Mouse (Mus musculus) brain, embryonic 14.5 days (tissue): ENCODE measurements at regions not wholly inside any gene's neighbourhood (a gene's known extent, or its start where the extent isn't known, plus 50 kb on each side); places are given as distances from the start of the nearest gene placed in this dataset.
A peak's percentile ranks its signal among the peaks of the same experiment; 100 is the strongest.

Experiments used
- CTCF ChIP-seq: fragments of 200-500 bp; IDR thresholded peaks from 2 replicates; pipeline ENCODE4 v1.5.1; 2012; ENCODE audit warnings: inconsistent platforms, mild to moderate bottlenecking, moderate library complexity, borderline replicate concordance; ENCODE audit not compliant: insufficient read depth, insufficient read length; ENCODE audit errors: extremely low read depth
- POLR2A ChIP-seq: fragments of 200-500 bp; IDR thresholded peaks from 2 replicates; pipeline ENCODE4 v1.6.1; 2012; ENCODE audit warnings: mild to moderate bottlenecking, inconsistent platforms, borderline replicate concordance; ENCODE audit not compliant: poor library complexity, insufficient read depth, insufficient read length, severe bottlenecking; ENCODE audit errors: extremely low read depth

DNA sequence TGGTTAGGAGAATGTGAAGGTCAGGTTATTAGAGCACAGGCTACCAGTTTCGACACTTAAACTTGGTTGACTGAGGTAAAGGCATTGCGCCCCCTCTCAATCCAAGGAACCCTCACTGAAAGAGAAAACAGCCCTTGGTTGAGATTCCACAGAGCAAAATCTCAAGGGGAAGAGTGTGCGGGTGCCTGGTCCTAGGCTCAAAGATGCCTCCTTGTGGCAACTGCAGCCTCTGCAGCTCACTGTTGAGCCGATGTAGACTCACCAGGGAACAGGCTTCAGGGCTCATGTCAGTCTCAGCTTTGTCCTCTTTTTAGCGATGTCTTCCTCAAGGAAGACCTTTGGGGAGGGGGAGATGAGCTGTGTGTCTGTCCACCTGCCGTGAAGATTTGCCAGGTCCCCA lies 63.8 kb upstream of the Rnf24 start:
- TF ChIP-seq CTCF (peak; percentile 75), POLR2A (no peak)
